Mouse (Mus musculus): ENCODE measurements around the gene Ccdc171. TPM values are rescaled to one million over a fixed set of nuclear protein-coding genes. Genes with fewer than 3 reads are reported as not detected.

Ccdc171 gene
- polyA plus RNA-seq, 1 experiment from 2014 or later: 3.5 TPM

DNA sequence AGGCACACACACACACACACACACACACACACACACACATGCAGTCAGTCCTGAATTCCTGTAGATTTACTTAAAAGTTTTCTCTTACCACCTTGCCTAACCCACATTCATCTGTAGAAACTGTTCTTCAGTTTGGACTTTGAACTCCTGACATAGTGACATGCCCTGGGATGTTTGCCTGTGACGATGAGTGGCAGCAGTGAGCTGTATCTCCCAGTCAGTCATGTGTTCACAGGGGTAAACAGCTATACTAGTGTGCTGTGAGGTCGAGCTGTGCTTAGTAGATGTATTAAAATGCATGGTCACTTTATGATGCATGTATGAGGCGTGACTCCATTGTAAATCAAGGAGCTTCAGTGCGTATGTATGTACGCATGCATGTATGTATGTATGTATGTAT lies 328.5 kb downstream of the Ccdc171 start:
- H3K27ac ChIP-seq (ENCODE audit: poor library complexity, severe bottlenecking): no peak overlapping the region
- H3K9ac ChIP-seq: no peak overlapping the region
- ATAC-seq (ENCODE audit: insufficient number of reproducible peaks, low FRiP score): no peak
- no peak overlapping the region for H3K4me2 ChIP-seq
- no peaks in the 10 kb centered on the region for H3K4me1 ChIP-seq (replicated peaks)
- no peaks in the 10 kb centered on the region for H3K9me3 ChIP-seq (replicated peaks)
- H3K27me3 ChIP-seq (replicated peaks): no peaks in the 10 kb centered on the region
- 81% methylated on average over 5 of the region's 5 CpGs for WGBS
- H3K36me3 ChIP-seq: no peaks in the 10 kb centered on the region
- no peak overlapping the region for H3K4me3 ChIP-seq

DNA sequence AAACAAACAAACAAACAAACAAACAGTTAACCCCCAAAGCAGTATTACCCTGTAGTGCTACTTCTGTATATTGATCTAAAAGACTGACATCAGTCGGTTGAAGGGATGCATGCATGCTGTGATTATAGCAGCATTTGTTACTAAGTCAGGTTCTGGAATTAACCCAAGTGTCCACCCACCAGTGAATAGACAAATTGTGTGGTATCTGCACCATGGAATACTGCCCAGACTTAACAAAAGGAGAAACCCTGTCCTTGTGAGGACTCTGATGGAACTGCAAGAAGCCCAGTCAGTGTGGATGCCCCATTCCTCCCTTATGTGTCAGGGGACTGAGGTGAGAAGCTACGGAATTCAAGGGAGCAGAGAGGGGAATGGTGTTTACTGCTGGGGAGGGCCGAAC lies 336.4 kb downstream of the Ccdc171 start:
- Histone ChIP-seq H3K4me2 (no peak overlapping the region), H3K4me1 (replicated peaks) (no peaks in the 10 kb centered on the region), H3K27ac (ENCODE audit: poor library complexity, severe bottlenecking) (no peak overlapping the region), H3K9ac (no peak overlapping the region), H3K9me3 (replicated peaks) (no peaks in the 10 kb centered on the region), H3K27me3 (replicated peaks) (no peaks in the 10 kb centered on the region), H3K4me3 (no peak overlapping the region), H3K36me3 (no peaks in the 10 kb centered on the region)
- ATAC-seq (ENCODE audit: insufficient number of reproducible peaks, low FRiP score): no peak
- 70% methylated on average over 3 of the region's 3 CpGs for WGBS

DNA sequence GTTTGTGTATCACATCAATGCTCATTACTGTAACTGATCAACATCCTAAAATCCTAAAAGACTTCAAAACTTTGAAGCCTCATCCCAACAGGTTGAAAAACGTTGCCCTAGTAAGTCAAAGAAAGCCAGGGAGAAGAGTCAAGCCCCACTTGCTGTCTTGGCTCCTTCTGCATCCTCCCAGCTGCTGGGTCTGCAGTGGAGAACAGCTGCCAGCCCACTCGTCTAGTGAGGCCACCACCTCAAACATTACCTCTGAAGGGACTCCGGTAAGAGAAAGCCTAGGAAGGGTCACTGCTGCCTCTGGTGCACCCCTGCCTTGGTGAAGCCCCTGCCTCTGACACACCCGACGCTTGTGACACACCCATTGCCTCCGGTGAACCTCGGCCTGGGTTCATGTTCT lies 336.9 kb downstream of the Ccdc171 start:
- no peaks in the 10 kb centered on the region for H3K27me3 ChIP-seq (replicated peaks)
- WGBS: 72% methylated on average over 7 of the region's 7 CpGs
- H3K9ac ChIP-seq: no peak overlapping the region
- ATAC-seq (ENCODE audit: insufficient number of reproducible peaks, low FRiP score): no peak
- no peak overlapping the region for H3K4me3 ChIP-seq
- H3K27ac ChIP-seq (ENCODE audit: poor library complexity, severe bottlenecking): no peak overlapping the region
- no peaks in the 10 kb centered on the region for H3K36me3 ChIP-seq
- H3K9me3 ChIP-seq (replicated peaks): no peaks in the 10 kb centered on the region
- no peaks in the 10 kb centered on the region for H3K4me1 ChIP-seq (replicated peaks)
- no peak overlapping the region for H3K4me2 ChIP-seq

DNA sequence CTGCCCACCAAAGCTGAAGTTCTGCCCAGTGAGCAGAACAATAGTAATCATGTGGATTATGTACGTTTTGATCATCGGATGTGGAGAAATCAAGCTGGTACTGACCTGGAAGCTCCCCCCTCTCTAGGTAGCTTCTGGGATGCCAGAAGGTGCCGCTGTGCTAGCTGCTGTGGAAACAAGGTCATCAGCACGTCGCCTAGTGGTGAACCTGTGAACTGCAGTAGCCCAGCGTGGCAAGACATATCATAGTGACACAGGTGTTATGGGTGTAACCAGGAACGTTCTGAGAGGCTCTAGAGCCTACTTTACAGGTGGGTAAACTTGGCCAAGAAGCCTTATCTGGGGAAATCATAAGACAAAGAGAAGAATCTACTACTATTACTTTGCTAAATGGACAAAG lies 351.3 kb downstream of the Ccdc171 start:
- WGBS: 50% methylated on average over 7 of the region's 7 CpGs
- no peaks in the 10 kb centered on the region for H3K36me3 ChIP-seq
- no peak overlapping the region for H3K9ac ChIP-seq
- no peaks in the 10 kb centered on the region for H3K27me3 ChIP-seq (replicated peaks)
- no peak overlapping the region for H3K27ac ChIP-seq (ENCODE audit: poor library complexity, severe bottlenecking)
- H3K4me2 ChIP-seq: no peak overlapping the region
- no peaks in the 10 kb centered on the region for H3K9me3 ChIP-seq (replicated peaks)
- ATAC-seq (ENCODE audit: insufficient number of reproducible peaks, low FRiP score): no peak
- no peak overlapping the region for H3K4me3 ChIP-seq
- no peaks in the 10 kb centered on the region for H3K4me1 ChIP-seq (replicated peaks)

- WGBS: 77% methylated on average over 8 of the region's 8 CpGs
These were observed 352.9 kb downstream of the Ccdc171 start for GRCm38 (mm10) chr4:83878236-83878635.

DNA sequence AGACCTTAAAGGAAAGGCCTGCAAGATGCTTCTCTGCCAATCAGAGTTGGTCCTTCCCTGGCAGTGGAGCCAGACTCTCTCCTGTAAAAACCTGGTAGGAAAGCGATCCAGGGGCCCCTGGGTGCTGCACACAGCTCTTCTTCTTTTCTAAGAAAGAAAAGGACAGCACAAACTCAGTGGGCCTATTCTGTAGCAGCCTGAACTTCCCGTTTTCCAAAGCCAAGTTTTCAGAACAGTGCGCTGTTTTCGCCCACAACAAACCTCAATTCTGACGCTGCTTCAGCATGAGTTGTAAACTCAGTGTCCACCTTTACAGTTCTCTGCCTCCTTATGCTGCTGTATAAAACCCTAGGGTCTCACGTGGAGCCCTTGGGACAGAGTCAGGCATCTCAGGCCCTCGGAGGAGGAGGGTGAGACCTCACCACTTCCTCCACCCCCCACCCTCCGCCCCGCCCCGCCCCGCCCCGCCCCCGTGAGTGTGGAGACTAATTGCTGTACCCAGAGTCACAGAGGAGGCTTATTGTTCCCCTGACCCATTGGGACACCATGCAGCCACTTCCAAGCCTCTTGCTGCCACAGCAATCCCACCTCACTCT lies 363.2 kb downstream of the Ccdc171 start:
- Histone ChIP-seq H3K4me2 (no peak overlapping the region), H3K9ac (no peak overlapping the region), H3K36me3 (no peaks in the 10 kb centered on the region), H3K27me3 (replicated peaks) (no peaks in the 10 kb centered on the region), H3K9me3 (replicated peaks) (no peaks in the 10 kb centered on the region), H3K27ac (ENCODE audit: poor library complexity, severe bottlenecking) (no peak overlapping the region), H3K4me1 (replicated peaks) (no peaks in the 10 kb centered on the region), H3K4me3 (no peak overlapping the region)
- ATAC-seq (ENCODE audit: insufficient number of reproducible peaks, low FRiP score): no peak
- WGBS: 49% methylated on average over 13 of the region's 13 CpGs

More at GRCm38 (mm10) chr4:83878236-83878635, 352.9 kb downstream of the Ccdc171 start:
- H3K4me1 ChIP-seq (replicated peaks): no peaks in the 10 kb centered on the region
- ATAC-seq (ENCODE audit: insufficient number of reproducible peaks, low FRiP score): no peak
- no peak overlapping the region for H3K9ac ChIP-seq
- H3K4me3 ChIP-seq: no peak overlapping the region
- no peak overlapping the region for H3K4me2 ChIP-seq
- H3K9me3 ChIP-seq (replicated peaks): no peaks in the 10 kb centered on the region
- H3K27ac ChIP-seq (ENCODE audit: poor library complexity, severe bottlenecking): no peak overlapping the region
- H3K36me3 ChIP-seq: no peaks in the 10 kb centered on the region
- H3K27me3 ChIP-seq (replicated peaks): no peaks in the 10 kb centered on the region

- Histone ChIP-seq H3K27me3 (replicated peaks) (no peaks in the 10 kb centered on the region), H3K36me3 (no peaks in the 10 kb centered on the region), H3K4me1 (replicated peaks) (peaks cover 3% of the 10 kb centered on the region), H3K4me2 (peak overlapping the region; percentile 43), H3K9ac (no peak overlapping the region), H3K9me3 (replicated peaks) (no peaks in the 10 kb centered on the region), H3K27ac (ENCODE audit: poor library complexity, severe bottlenecking) (no peak overlapping the region), H3K4me3 (peak overlapping the region; percentile 2; the same call in 1 of the 2 replicates)
- WGBS: 59% methylated on average over 9 of the region's 9 CpGs
- ATAC-seq (ENCODE audit: insufficient number of reproducible peaks, low FRiP score): no peak
These were observed 376.8 kb downstream of the Ccdc171 start for GRCm38 (mm10) chr4:83902081-83902645.

Other genes starting within 250 kb of the Ccdc171 start
- gene Ttc39b, start 201.3 kb upstream of the Ccdc171 start, polyA plus RNA-seq (2016; fragmentation: Nextera tagmentation; extraction: Ambion mirVana): 1.2 and 2.2 TPM in 2 replicates
- gene Snapc3, start 107.8 kb upstream of the Ccdc171 start, polyA plus RNA-seq (2016; fragmentation: Nextera tagmentation; extraction: Ambion mirVana): 32.6 and 34.9 TPM in 2 replicates
- gene Psip1, start 39.1 kb upstream of the Ccdc171 start, polyA plus RNA-seq (2016; fragmentation: Nextera tagmentation; extraction: Ambion mirVana): 119 and 127 TPM in 2 replicates